Mouse (Mus musculus): ENCODE measurements around the gene Sptbn4. TPM values are rescaled to one million over a fixed set of nuclear protein-coding genes. Genes with fewer than 3 reads are reported as not detected.

Gene Sptbn4
- polyA plus RNA-seq, 1 experiment from 2014 or later, result 0.28 TPM

DNA sequence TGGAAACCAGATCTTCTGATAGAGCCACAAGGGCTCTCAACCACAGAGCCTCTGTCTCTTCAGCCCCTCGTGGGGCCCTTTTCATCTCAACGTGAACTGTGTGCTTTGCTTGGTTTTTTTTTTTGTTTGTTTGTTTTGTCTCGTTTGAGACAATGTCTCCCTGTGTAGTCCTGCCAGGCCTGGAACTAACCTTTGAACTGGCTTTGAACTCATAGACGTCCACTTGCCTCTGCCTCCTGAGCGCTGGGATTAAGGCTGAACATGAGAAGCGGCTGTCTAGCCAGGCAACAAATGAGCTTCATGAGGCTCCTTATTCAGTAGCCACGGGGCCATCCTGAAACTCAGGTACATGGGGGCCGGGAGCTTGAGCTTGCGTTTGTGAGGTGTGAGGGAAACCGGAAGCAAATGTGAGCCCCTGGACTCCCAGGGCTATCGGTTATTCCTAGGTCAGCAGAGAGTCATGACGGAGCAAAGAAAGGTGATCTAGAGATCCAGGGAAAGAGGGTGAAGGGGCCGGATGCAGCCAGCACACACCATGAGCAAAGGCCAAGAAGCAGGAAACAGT lies 4.8 kb upstream of the Sptbn4 start:
- H3K27me3 ChIP-seq (ENCODE audit: control insufficient read depth, insufficient read depth, low read length), result 0 out of 2 replicates have a peak, but pooled peaks cover 3% of the 10 kb centered on the region
- H3K27ac ChIP-seq (replicated peaks; ENCODE audit: low read depth, low read length), result no peak overlapping the region
- H3K9me3 ChIP-seq (replicated peaks; ENCODE audit: control insufficient read depth, low read length), result no peaks in the 10 kb centered on the region
- DNase-seq (ENCODE audit: low spot score), result no peak
- no peaks in the 10 kb centered on the region for H3K4me1 ChIP-seq (ENCODE audit: control insufficient read depth, insufficient read depth, low read length)
- H3K4me2 ChIP-seq (ENCODE audit: low read depth, low read length), result no peak overlapping the region
- no peak overlapping the region for H3K9ac ChIP-seq (replicated peaks; ENCODE audit: low read length)
- 46% methylated on average over 13 of the region's 13 CpGs for WGBS
- no peak overlapping the region for H3K4me3 ChIP-seq (ENCODE audit: low read depth, low read length)
- H3K36me3 ChIP-seq (replicated peaks; ENCODE audit: control insufficient read depth, insufficient read depth, low read depth, low read length), result no peaks in the 10 kb centered on the region
- no peak for ATAC-seq (replicated peaks; ENCODE audit: insufficient number of reproducible peaks, low FRiP score, low TSS enrichment, low read depth)

DNA sequence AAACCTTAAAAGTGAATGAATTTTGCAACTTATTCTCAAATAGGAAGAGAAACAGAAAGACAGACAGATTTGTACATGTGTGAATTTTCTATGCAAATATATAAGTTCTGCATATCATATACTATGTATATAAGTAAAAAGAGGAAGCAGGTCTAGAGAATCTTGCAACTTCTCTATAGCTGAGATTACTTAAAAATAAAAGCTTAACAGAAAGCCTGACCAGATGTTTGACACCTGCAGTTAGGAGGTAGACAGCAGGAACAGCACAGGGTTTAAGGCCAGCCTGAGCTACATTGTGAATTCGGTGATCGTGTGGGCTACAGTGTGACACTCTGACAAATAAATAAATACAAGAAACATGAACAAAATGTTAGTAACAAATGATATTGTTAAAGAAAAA lies 3.9 kb upstream of the Sptbn4 start:
- no peaks in the 10 kb centered on the region for H3K4me1 ChIP-seq (ENCODE audit: control insufficient read depth, insufficient read depth, low read length)
- no peak for DNase-seq (ENCODE audit: low spot score)
- H3K27me3 ChIP-seq (ENCODE audit: control insufficient read depth, insufficient read depth, low read length), result peaks cover 9% of the 10 kb centered on the region
- no peak overlapping the region for H3K4me2 ChIP-seq (ENCODE audit: low read depth, low read length)
- H3K4me3 ChIP-seq (ENCODE audit: low read depth, low read length), result no peak overlapping the region
- H3K9me3 ChIP-seq (replicated peaks; ENCODE audit: control insufficient read depth, low read length), result no peaks in the 10 kb centered on the region
- H3K9ac ChIP-seq (replicated peaks; ENCODE audit: low read length), result no peak overlapping the region
- WGBS, result 95% methylated on average over 2 of the region's 2 CpGs
- H3K27ac ChIP-seq (replicated peaks; ENCODE audit: low read depth, low read length), result no peak overlapping the region
- no peak for ATAC-seq (replicated peaks; ENCODE audit: insufficient number of reproducible peaks, low FRiP score, low TSS enrichment, low read depth)
- H3K36me3 ChIP-seq (replicated peaks; ENCODE audit: control insufficient read depth, insufficient read depth, low read depth, low read length), result no peaks in the 10 kb centered on the region

DNA sequence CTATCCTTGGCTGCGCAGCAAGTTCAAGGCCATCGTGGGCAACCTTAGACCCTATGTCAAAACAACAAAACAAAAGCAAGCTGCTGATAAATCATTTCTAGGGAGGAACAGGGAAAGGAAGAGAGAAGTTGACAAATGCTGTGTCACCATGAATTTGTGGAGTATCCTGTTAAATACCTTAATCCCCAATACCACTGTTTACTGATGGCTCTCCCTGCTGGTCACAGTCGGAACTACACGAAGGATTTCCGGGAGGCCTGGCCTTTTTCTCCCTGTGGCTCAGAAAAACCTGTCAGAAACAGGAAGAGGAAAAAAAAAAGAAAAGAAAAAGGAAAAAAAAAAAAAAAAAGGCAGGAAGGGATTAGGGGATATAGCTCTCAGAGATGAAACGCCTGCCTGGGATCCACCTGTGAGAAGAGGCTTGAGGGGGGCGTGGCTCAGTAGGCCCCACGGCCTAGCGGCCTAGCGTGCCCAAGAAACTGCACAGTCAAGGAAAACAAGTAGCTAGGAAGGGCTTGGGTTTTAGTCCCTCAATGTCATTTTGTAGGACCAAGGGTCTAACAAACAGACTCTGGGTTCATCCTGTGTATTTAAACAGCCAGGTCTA lies 1.9 kb upstream of the Sptbn4 start:
- H3K27ac ChIP-seq (replicated peaks; ENCODE audit: low read depth, low read length), result no peak overlapping the region
- no peak overlapping the region for H3K4me3 ChIP-seq (ENCODE audit: low read depth, low read length)
- H3K4me2 ChIP-seq (ENCODE audit: low read depth, low read length), result no peak overlapping the region

DNA sequence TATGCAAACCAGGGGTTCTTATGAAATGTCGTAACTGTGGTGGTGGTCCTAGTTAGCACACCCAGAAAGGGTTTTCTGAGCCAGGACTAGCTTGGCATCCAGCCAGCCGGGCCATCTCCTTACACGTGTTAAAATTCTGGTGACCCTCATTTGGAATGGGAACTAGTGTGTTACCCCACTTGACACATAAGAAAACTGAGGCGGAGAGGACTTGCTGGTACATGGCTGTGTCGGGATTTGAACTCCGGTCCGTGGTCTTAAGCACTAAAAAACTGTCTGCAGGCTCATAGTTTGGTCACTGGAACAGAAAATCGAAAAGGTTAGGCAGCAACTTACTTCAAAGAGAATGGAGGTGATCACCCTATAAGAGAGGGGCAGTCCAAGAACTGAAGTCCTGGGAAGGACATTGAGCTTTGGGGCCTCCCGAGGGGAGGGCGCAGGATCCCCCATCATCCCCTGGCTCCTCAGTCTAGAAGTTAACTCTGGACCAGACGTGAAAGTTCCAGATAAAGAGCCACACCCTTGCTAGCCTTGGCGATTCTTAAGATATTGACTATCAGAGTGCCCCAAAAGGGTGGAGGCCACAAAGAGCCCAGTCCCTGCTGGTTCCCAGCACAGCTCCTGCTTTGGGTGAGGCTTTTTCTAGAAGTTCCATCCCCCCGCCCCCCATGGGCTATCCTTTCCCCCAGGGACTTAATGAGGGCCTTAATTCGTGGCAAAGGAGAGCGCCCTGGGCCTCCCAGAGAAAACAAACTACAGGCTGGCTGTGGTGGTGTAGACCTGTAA lies 1.1 kb upstream of the Sptbn4 start:
- peak overlapping the region; percentile 62 for H3K9ac ChIP-seq (replicated peaks; ENCODE audit: low read length)
- peak overlapping the region; percentile 90 for H3K4me2 ChIP-seq (ENCODE audit: low read depth, low read length)
- ATAC-seq (replicated peaks; ENCODE audit: insufficient number of reproducible peaks, low FRiP score, low TSS enrichment, low read depth) (no peak), DNase-seq (ENCODE audit: low spot score) (no peak)
- 53% methylated on average over 15 of the region's 15 CpGs for WGBS
- peaks cover 21% of the 10 kb centered on the region for H3K27me3 ChIP-seq (ENCODE audit: control insufficient read depth, insufficient read depth, low read length)
- no peak overlapping the region for H3K27ac ChIP-seq (replicated peaks; ENCODE audit: low read depth, low read length)
- H3K36me3 ChIP-seq (replicated peaks; ENCODE audit: control insufficient read depth, insufficient read depth, low read depth, low read length), result no peaks in the 10 kb centered on the region
- no peaks in the 10 kb centered on the region for H3K4me1 ChIP-seq (ENCODE audit: control insufficient read depth, insufficient read depth, low read length)
- peak overlapping the region; percentile 52 for H3K4me3 ChIP-seq (ENCODE audit: low read depth, low read length)
- H3K9me3 ChIP-seq (replicated peaks; ENCODE audit: control insufficient read depth, low read length), result no peaks in the 10 kb centered on the region

More for the DNA sequence above, 1.9 kb upstream of the Sptbn4 start:
- peaks cover 21% of the 10 kb centered on the region for H3K27me3 ChIP-seq (ENCODE audit: control insufficient read depth, insufficient read depth, low read length)
- H3K9me3 ChIP-seq (replicated peaks; ENCODE audit: control insufficient read depth, low read length), result no peaks in the 10 kb centered on the region
- 59% methylated on average over 10 of the region's 10 CpGs for WGBS
- DNase-seq (ENCODE audit: low spot score), result peak; percentile 76
- ATAC-seq (replicated peaks; ENCODE audit: insufficient number of reproducible peaks, low FRiP score, low TSS enrichment, low read depth), result no peak
- H3K36me3 ChIP-seq (replicated peaks; ENCODE audit: control insufficient read depth, insufficient read depth, low read depth, low read length), result no peaks in the 10 kb centered on the region
- H3K9ac ChIP-seq (replicated peaks; ENCODE audit: low read length), result no peak overlapping the region
- no peaks in the 10 kb centered on the region for H3K4me1 ChIP-seq (ENCODE audit: control insufficient read depth, insufficient read depth, low read length)

DNA sequence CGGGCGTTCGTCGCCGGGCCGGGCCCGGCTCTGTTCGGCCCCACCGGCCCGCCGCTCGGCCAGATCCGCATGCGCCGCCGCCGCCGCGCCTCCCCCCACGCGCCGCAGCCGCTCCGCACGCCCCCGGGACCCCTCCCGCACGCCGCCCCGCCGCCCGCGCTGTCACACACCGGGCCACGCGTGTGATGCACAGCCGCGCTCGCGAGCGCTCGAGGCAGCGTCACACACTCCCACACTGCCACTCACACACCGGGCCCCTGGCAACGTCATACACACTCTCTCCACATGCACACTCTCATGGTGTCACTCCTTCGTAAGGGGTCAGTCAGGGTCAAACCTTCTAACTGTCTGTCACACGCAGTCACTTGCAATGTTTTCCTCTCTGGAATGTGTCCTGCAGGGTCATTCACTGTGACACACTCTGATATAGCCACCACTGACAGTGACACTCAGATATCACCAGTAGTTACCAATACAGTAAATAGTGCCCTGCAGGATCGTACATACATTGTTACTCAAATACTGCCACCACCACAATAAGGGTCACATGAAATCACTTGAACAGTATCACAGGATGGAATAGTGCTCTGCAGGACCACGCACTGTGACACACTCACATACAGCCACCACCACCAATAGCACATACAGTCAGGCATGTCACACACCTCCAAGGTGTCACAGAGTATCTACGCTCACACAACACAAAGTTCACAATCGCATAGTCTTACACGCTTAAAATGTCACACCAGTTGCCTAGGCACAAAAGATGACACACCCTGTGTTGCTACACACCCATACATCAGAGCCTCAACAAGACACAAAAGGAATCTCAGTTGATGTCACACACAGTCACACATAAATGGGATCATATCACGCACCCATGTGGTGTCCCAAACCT lies 716 bp downstream of the Sptbn4 start:
- no peaks in the 10 kb centered on the region for H3K36me3 ChIP-seq (replicated peaks; ENCODE audit: control insufficient read depth, insufficient read depth, low read depth, low read length)
- ATAC-seq (replicated peaks; ENCODE audit: insufficient number of reproducible peaks, low FRiP score, low TSS enrichment, low read depth) (peak; percentile 40), DNase-seq (ENCODE audit: low spot score) (no peak)
- H3K4me2 ChIP-seq (ENCODE audit: low read depth, low read length), result peak overlapping the region; percentile 96
- WGBS, result 11% methylated on average over 31 of the region's 53 CpGs
- peak overlapping the region; percentile 51 for H3K4me3 ChIP-seq (ENCODE audit: low read depth, low read length)
- peak overlapping the region; percentile 64 for H3K9ac ChIP-seq (replicated peaks; ENCODE audit: low read length)
- H3K27me3 ChIP-seq (ENCODE audit: control insufficient read depth, insufficient read depth, low read length), result peaks cover 21% of the 10 kb centered on the region
- no peak overlapping the region for H3K27ac ChIP-seq (replicated peaks; ENCODE audit: low read depth, low read length)
- no peaks in the 10 kb centered on the region for H3K9me3 ChIP-seq (replicated peaks; ENCODE audit: control insufficient read depth, low read length)
- no peaks in the 10 kb centered on the region for H3K4me1 ChIP-seq (ENCODE audit: control insufficient read depth, insufficient read depth, low read length)

- H3K9me3 ChIP-seq (replicated peaks; ENCODE audit: control insufficient read depth, low read length), result no peaks in the 10 kb centered on the region
- 1% methylated on average over 18 of the region's 18 CpGs for WGBS
- H3K27me3 ChIP-seq (ENCODE audit: control insufficient read depth, insufficient read depth, low read length), result peaks cover 21% of the 10 kb centered on the region
- no peaks in the 10 kb centered on the region for H3K36me3 ChIP-seq (replicated peaks; ENCODE audit: control insufficient read depth, insufficient read depth, low read depth, low read length)
- peak overlapping the region; percentile 51 for H3K4me3 ChIP-seq (ENCODE audit: low read depth, low read length)
- peak overlapping the region; percentile 96 for H3K4me2 ChIP-seq (ENCODE audit: low read depth, low read length)
- DNase-seq (ENCODE audit: low spot score) (no peak), ATAC-seq (replicated peaks; ENCODE audit: insufficient number of reproducible peaks, low FRiP score, low TSS enrichment, low read depth) (no peak)
- peak overlapping the region; percentile 64 for H3K9ac ChIP-seq (replicated peaks; ENCODE audit: low read length)
- no peaks in the 10 kb centered on the region for H3K4me1 ChIP-seq (ENCODE audit: control insufficient read depth, insufficient read depth, low read length)
- no peak overlapping the region for H3K27ac ChIP-seq (replicated peaks; ENCODE audit: low read depth, low read length)
Observed at GRCm38 (mm10) chr7:27446051-27446450, 1.4 kb downstream of the Sptbn4 start.

- H3K4me2 ChIP-seq (ENCODE audit: low read depth, low read length), result no peak overlapping the region
- 74% methylated on average over 4 of the region's 4 CpGs for WGBS
- no peaks in the 10 kb centered on the region for H3K27me3 ChIP-seq (ENCODE audit: control insufficient read depth, insufficient read depth, low read length)
- no peaks in the 10 kb centered on the region for H3K9me3 ChIP-seq (replicated peaks; ENCODE audit: control insufficient read depth, low read length)
- H3K4me3 ChIP-seq (ENCODE audit: low read depth, low read length), result no peak overlapping the region
- H3K4me1 ChIP-seq (ENCODE audit: control insufficient read depth, insufficient read depth, low read length), result no peaks in the 10 kb centered on the region
- no peak for ATAC-seq (replicated peaks; ENCODE audit: insufficient number of reproducible peaks, low FRiP score, low TSS enrichment, low read depth)
- DNase-seq (ENCODE audit: low spot score), result no peak
- no peak overlapping the region for H3K27ac ChIP-seq (replicated peaks; ENCODE audit: low read depth, low read length)
- no peaks in the 10 kb centered on the region for H3K36me3 ChIP-seq (replicated peaks; ENCODE audit: control insufficient read depth, insufficient read depth, low read depth, low read length)
- no peak overlapping the region for H3K9ac ChIP-seq (replicated peaks; ENCODE audit: low read length)
Observed at GRCm38 (mm10) chr7:27440014-27440413, 7.5 kb downstream of the Sptbn4 start.
